Mouse (Mus musculus): ENCODE measurements around the gene 5730455P16Rik. TPM values are rescaled to one million over a fixed set of nuclear protein-coding genes. Genes with fewer than 3 reads are reported as not detected.
A peak's percentile ranks its signal among the peaks of the same experiment; 100 is the strongest.
"Not testable (repeated sequence)": the region's sequence is repeated elsewhere in the genome, so short reads cannot be mapped to it uniquely, and the experiment has no call there.

Gene 5730455P16Rik
- total RNA-seq, 2 experiments from 2014 or later = 23.5 to 23.9 TPM

DNA sequence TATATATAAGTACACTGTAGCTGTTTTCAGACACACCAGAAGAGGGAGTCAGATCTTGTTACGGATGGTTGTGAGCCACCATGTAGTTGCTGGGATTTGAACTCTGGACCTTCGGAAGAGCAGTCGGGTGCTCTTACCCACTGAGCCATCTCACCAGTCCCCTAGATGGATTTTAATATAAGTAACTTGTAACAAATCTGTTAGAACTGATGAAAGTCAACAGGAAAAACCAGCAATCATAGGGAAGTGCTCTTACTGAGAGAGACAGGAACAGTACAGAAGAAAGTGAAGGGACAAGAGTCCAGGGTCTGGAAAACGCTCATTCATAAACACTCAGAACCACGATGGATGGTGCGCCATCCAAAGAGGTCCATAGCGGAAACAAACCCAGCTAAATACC lies 1.4 kb upstream of the 5730455P16Rik start:
- not testable (repeated sequence) for DNase-seq

DNA sequence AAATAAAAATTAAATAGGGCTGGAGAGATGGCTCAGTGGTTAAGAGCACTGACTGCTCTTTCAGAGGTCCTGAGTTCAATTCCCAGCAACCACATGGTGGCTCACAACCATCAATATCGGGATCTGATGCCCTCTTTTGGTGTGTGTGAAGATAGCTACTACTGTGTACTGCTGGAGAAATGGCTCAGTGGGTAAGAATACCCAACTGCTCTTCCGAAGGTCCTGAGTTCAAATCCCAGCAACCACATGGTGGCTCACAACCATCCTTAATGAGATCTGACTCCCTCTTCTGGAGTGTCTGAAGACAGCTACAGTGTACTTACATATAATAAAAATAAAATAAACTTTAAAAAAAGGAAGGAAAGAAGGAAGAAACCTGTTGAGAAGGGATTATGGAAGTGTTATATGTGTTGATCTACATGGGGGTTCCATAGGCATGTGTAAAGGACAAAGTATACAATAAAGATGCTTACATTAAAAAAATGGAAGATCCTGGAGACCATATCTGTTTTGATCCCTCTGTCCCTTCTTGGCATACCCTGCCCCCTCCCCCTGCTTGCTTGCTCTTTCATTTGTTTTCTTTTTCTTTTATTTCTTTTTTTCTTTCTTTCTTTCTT lies 726 bp upstream of the 5730455P16Rik start:
- DNase-seq = not testable (repeated sequence)

DNA sequence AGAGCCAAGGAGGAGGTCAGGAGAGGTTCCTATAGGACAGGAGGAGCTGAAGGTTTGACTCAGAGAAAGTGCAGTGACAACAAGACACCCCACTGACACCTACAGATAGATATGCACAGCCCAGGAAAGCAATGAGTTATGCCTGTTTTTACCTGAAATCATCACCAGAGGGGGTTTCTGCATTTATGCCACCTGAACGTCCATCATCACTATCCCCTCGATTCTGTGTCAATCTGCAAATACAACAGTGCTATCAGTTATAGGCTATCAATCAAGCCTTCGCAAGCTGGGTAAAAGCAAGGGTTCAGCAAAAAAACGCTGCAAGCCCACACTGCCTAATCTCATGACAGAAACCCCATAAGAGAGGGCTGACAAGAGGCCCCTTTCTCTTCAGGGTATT lies 1.2 kb downstream of the 5730455P16Rik start:
- DNase-seq = no peak

GRCm38 (mm10) chr11:80368949-80369348 lies 8.9 kb downstream of the 5730455P16Rik start:
- DNase-seq = no peak

DNA sequence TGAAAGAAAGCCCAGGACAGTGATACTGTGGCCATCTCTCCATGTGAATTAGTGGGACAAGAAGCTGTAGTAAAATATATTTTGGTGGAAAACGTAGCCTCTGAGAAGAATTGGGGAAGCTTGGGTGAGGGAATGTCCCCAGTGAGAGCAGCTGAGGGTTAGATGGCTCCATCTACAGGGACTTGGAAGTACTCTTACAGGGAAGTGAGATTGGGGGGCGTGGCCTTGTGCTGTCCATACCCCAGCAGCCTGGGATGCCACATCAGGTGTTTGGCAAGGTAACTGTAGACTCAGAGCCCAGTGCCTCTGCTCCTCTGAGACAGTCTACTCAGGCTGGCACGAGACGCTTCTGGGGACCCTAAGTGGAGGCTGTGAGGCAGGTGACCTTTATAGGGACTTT lies 23.0 kb downstream of the 5730455P16Rik start:
- DNase-seq = peak; percentile 10 to 23

GRCm38 (mm10) chr11:80351832-80352430 lies 25.9 kb downstream of the 5730455P16Rik start:
- peak; percentile 74 to 95 for DNase-seq

GRCm38 (mm10) chr11:80342482-80342881 lies 35.4 kb downstream of the 5730455P16Rik start:
- no peak for DNase-seq

DNA sequence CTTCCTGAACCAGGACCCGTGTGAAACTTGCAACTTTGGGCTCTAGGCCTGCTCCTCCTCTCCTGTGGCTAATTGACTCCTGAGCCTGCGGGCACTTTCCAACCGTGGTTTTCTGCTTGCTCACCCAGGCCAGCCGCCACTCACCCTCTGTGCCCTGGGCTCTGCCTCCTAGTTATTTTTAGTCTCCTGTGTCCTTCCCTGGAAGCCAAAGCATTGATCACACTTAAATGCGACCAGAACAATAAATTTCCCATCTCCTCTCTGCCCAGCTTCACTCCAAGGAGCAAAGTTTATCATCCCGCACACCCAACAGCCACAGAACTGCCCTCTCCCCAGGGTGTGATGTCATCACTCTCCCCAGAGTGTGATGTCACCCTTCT lies 41.5 kb downstream of the 5730455P16Rik start:
- DNase-seq = peak; percentile 37 to 41

DNA sequence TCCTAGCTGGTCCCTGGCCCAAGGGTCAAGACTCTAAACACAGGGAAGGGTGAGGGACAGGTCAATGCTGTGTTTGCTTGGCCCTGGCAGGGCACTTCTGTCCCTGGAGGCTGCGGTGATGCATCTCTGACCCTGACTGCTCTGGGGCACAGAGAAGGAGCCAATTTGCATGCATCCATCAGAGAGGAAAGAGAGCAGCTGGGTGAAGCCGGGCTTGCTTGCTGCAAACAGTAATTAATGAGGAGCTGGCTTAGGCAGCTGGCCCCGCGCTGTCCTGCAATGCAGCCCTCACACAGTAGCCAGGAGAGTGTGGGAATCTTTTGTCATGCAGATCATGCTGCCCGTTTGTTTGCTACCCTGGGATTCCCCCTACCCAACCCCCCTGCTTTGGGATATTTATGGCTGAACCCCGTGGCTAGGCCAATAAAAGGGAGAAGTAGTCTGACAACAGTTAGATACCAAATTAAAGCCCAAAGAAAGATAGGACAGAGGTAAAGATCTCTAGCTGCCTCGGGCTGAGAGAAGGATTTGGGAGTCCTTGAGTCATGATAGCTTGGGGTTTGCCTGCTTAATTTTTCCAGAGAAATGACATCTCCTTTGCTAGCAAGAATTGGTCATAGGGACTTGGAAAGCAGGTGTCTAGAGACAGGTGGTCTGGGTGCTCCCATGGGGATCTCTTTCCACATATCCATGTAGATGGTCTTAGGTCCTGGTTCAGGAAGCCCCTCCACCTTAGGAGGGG lies 42.1 kb downstream of the 5730455P16Rik start:
- DNase-seq = peak in 1 of 2 experiments; percentile 7

DNA sequence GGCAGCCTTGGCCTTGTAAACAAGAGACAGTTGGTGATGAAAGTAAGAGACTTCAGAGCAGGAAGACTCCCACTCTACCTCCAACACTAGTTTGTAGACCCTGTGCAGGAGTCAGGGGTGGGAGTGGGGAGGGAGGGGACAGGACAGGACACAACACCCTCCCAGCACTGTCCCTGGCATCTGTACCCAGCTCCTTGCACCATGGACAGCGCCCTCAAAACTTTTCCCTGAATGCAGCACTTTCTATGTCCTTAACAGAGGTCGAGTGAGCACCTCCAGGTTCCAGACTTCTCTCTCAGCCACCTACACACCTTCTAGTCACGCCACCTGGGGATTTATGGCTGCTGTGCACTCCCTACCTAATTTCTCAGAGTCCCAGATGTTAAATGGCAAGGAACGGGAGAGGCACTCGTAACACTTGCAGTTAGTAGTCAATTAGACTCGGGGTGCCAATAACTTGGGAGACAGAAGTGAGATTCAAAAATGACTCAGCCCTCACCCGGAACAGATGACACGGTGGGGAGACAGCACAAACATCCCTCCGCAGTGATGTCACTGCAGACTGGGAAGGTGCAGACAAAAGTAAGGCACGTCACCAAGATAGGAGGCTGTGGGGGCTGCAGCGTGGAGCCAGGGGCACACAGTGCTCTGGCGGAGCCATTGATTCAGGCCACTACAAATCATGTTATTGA lies 45.0 kb downstream of the 5730455P16Rik start:
- DNase-seq = no peak

DNA sequence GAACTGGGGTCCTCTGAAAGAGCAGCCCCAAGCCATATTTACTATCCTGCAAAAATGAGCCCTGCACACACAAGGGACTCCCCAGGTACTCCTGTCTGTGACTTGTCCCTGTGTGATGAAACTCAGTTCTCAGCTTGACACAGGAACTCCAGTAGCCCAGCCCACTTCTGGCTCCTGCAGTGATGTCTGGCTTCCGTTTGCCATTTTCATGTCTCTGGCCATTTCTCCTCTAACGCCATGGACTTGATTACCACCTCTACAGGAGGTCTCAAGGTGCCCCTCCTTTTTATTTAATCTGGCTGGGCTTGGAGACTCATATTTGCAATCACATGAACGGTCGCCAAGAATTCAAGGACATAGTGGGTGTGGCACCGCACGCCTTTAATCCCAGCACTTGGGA lies 53.2 kb downstream of the 5730455P16Rik start:
- DNase-seq = no peak

- DNase-seq = no peak
Measured at GRCm38 (mm10) chr11:80323255-80323654, 54.6 kb downstream of the 5730455P16Rik start.

- DNase-seq = no peak
Measured at GRCm38 (mm10) chr11:80315743-80316639, 61.8 kb downstream of the 5730455P16Rik start.

DNA sequence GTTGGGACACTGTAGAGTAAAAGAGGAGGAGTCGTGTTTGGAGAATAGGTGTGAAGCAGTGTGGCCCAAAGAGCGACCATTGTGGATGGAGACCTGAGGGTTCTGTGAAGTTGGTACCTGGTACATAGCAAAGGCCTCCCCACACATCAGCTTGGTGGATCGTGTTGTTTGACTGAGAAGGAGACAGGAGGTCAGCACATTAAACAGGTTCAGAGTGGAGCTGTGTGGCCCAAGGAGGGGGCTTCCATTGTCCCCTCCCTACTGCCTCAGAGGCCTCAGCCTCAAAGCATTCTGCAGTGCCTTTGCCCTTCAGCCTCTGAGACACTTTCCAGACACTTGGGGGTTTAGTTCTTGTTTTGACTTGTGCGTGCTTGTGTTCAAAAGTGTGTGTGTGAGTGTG lies 63.9 kb downstream of the 5730455P16Rik start:
- no peak for DNase-seq

GRCm38 (mm10) chr11:80313462-80313861 lies 64.4 kb downstream of the 5730455P16Rik start:
- no peak for DNase-seq

DNA sequence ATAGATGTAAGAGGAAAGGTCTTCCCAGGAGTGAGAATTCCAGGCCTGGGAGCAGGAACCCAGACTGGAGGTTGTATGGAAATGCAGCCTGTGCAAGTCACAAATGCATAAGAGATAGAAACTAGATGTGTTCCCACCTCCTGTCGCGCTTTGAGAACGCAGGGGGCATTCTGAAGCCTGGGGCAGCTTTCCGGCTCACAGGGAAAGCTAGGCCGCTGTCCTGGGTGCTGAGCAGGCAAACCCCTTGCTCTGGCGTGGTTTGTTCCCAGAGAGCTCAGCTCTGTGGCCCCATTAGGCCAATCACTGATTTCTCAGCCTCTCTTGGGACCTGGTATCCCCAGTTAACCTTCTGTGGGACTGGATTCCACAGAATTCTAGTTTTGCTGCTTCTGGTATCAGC lies 65.3 kb downstream of the 5730455P16Rik start:
- DNase-seq = peak; percentile 17 to 26

- DNase-seq = no peak
Measured at GRCm38 (mm10) chr11:80312049-80312448, 65.8 kb downstream of the 5730455P16Rik start.

DNA sequence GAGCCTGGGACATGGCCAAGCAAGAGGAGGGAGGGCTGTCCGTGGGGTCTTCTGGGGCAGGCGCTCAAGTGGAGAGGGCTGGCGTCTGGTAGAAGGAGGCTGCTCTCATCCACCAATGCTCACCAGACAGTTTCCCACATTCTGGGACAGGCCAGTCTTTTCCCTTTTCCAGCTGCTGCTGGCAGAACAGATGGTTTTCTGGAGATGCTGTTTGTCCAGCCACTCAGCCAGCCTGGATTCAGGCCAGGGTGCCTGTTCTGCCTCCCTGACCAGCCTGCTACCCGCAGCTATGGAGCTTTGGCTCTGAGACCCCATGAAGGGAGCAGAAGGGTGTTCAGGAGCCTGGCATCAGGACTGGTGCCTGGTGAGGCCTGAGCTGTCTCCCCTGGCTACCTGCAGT lies 66.6 kb downstream of the 5730455P16Rik start:
- DNase-seq = no peak
